Mouse (Mus musculus) cerebellum, adult 2 months (tissue): ENCODE data around the gene Gm49384.

ENCODE experiments used
- CTCF ChIP-seq: fragments of 200-500 bp; IDR thresholded peaks from 2 replicates; pipeline ENCODE4 v1.5.1; 2011; ENCODE audit warnings: low read depth, mild to moderate bottlenecking, control low read depth, low read length, moderate library complexity, borderline replicate concordance; ENCODE audit not compliant: insufficient read depth
- POLR2A ChIP-seq: fragments of 200-500 bp; IDR thresholded peaks from 2 replicates; pipeline ENCODE4 v1.6.1; 2011; ENCODE audit warnings: low read length, control low read depth, borderline replicate concordance; ENCODE audit not compliant: insufficient read depth

DNA sequence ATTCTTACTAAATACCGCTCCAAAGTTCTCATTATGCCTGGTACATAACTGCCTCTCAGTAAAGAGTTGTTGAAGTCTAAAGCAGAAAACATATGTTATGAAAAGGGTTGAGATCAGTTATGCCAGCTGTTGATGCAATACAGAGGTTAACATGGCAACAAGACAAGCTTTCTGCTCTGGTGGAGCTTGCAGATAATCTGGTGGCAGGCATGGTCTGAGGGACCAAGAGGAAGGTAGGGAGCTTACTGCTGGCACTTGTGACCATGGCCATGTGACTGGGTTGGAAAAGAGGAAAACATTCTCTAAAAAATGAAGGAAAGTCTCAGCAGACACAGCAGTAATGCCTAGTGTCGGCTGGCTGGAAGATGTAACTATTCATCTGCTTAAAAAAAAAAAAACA, 32.8 kb downstream of the Gm49384 start:
- TF ChIP-seq CTCF (no peak), POLR2A (no peak)
